Mouse (Mus musculus): ENCODE measurements at regions not wholly inside any gene's neighbourhood (a gene's known extent, or its start where the extent isn't known, plus 50 kb on each side); places are given as distances from the start of the nearest gene placed in this dataset.
A peak's percentile ranks its signal among the peaks of the same experiment; 100 is the strongest.

- Histone ChIP-seq H3K9me3 (ENCODE audit: control insufficient read depth, low read length) (no peaks in the 10 kb centered on the region), H3K4me2 (replicated peaks; ENCODE audit: low read depth) (no peak overlapping the region), H3K36me3 (ENCODE audit: control insufficient read depth, insufficient read depth, low read length) (no peaks in the 10 kb centered on the region), H3K4me3 (ENCODE audit: low read depth, low read length) (no peak overlapping the region), H3K27me3 (ENCODE audit: control insufficient read depth, insufficient read depth, low read length) (no peaks in the 10 kb centered on the region), H3K9ac (ENCODE audit: low read length) (no peak overlapping the region), H3K27ac (replicated peaks) (no peak overlapping the region), H3K4me1 (replicated peaks; ENCODE audit: control insufficient read depth, insufficient read depth) (no peaks in the 10 kb centered on the region)
- WGBS: 36% methylated on average over 3 of the region's 3 CpGs
- ATAC-seq (ENCODE audit: low FRiP score, low TSS enrichment): peak; percentile 84
- TF ChIP-seq CTCF (IDR thresholded peaks at IDR 0.05; ENCODE audit: low read depth) (no peak), EP300 (optimal IDR thresholded peaks at IDR 0.05) (no peak)
- no peak for DNase-seq (ENCODE audit: low spot score)
Measured at GRCm38 (mm10) chr14:99416169-99416568, 117.7 kb downstream of the Klf5 start.

GRCm38 (mm10) chr14:99418970-99419369 lies 120.5 kb downstream of the Klf5 start:
- H3K36me3 ChIP-seq (ENCODE audit: control insufficient read depth, insufficient read depth, low read length): no peaks in the 10 kb centered on the region
- 87% methylated on average over 5 of the region's 5 CpGs for WGBS
- H3K9ac ChIP-seq (ENCODE audit: low read length): no peak overlapping the region
- H3K9me3 ChIP-seq (ENCODE audit: control insufficient read depth, low read length): no peaks in the 10 kb centered on the region
- H3K4me3 ChIP-seq (ENCODE audit: low read depth, low read length): no peak overlapping the region
- H3K4me1 ChIP-seq (replicated peaks; ENCODE audit: control insufficient read depth, insufficient read depth): no peaks in the 10 kb centered on the region
- DNase-seq (ENCODE audit: low spot score) (no peak), ATAC-seq (ENCODE audit: low FRiP score, low TSS enrichment) (no peak)
- no peaks in the 10 kb centered on the region for H3K27me3 ChIP-seq (ENCODE audit: control insufficient read depth, insufficient read depth, low read length)
- TF ChIP-seq CTCF (IDR thresholded peaks at IDR 0.05; ENCODE audit: low read depth): no peak
- no peak for TF ChIP-seq EP300 (optimal IDR thresholded peaks at IDR 0.05)
- no peak overlapping the region for H3K4me2 ChIP-seq (replicated peaks; ENCODE audit: low read depth)
- no peak overlapping the region for H3K27ac ChIP-seq (replicated peaks)

GRCm38 (mm10) chr14:99423334-99423733 lies 124.8 kb downstream of the Klf5 start:
- H3K4me1 ChIP-seq (replicated peaks; ENCODE audit: control insufficient read depth, insufficient read depth): no peaks in the 10 kb centered on the region
- no peak overlapping the region for H3K4me3 ChIP-seq (ENCODE audit: low read depth, low read length)
- DNase-seq (ENCODE audit: low spot score) (no peak), ATAC-seq (ENCODE audit: low FRiP score, low TSS enrichment) (no peak)
- 58% methylated on average over 7 of the region's 7 CpGs for WGBS
- H3K36me3 ChIP-seq (ENCODE audit: control insufficient read depth, insufficient read depth, low read length): no peaks in the 10 kb centered on the region
- no peaks in the 10 kb centered on the region for H3K27me3 ChIP-seq (ENCODE audit: control insufficient read depth, insufficient read depth, low read length)
- no peaks in the 10 kb centered on the region for H3K9me3 ChIP-seq (ENCODE audit: control insufficient read depth, low read length)
- no peak overlapping the region for H3K9ac ChIP-seq (ENCODE audit: low read length)
- no peak overlapping the region for H3K4me2 ChIP-seq (replicated peaks; ENCODE audit: low read depth)
- H3K27ac ChIP-seq (replicated peaks): no peak overlapping the region
- no peak for TF ChIP-seq CTCF (IDR thresholded peaks at IDR 0.05; ENCODE audit: low read depth)
- TF ChIP-seq EP300 (optimal IDR thresholded peaks at IDR 0.05): no peak

- H3K4me3 ChIP-seq (ENCODE audit: low read depth, low read length): no peak overlapping the region
- H3K9ac ChIP-seq (ENCODE audit: low read length): no peak overlapping the region
- 94% methylated on average over 3 of the region's 3 CpGs for WGBS
- H3K27ac ChIP-seq (replicated peaks): no peak overlapping the region
- no peaks in the 10 kb centered on the region for H3K36me3 ChIP-seq (ENCODE audit: control insufficient read depth, insufficient read depth, low read length)
- no peaks in the 10 kb centered on the region for H3K4me1 ChIP-seq (replicated peaks; ENCODE audit: control insufficient read depth, insufficient read depth)
- TF ChIP-seq EP300 (optimal IDR thresholded peaks at IDR 0.05): no peak
- no peak for TF ChIP-seq CTCF (IDR thresholded peaks at IDR 0.05; ENCODE audit: low read depth)
- ATAC-seq (ENCODE audit: low FRiP score, low TSS enrichment) (no peak), DNase-seq (ENCODE audit: low spot score) (no peak)
- no peaks in the 10 kb centered on the region for H3K27me3 ChIP-seq (ENCODE audit: control insufficient read depth, insufficient read depth, low read length)
- no peak overlapping the region for H3K4me2 ChIP-seq (replicated peaks; ENCODE audit: low read depth)
- H3K9me3 ChIP-seq (ENCODE audit: control insufficient read depth, low read length): no peaks in the 10 kb centered on the region
Measured at GRCm38 (mm10) chr14:99427049-99427448, 128.6 kb downstream of the Klf5 start.

DNA sequence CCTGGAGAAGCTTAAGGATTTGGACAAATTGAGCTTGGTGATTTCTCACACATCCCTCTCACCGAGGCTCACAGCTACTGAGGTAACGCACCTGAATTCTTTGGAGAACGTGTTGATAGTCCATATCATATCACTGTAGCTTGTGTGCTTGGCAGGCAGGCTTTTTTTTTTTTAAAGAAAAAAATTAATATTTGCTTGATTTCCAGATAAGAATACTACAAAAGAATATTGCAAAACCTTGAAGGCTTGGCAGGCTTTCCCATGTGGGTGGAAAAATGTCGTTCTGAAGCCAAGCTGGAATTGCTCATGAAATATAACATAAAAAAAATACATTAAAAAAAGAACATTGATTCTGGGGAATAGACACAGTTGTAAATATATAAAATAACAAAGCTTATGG lies 131.8 kb downstream of the Klf5 start:
- peak overlapping the region; percentile 71; the same call in 1 of the 2 replicates for H3K27ac ChIP-seq (replicated peaks)
- H3K36me3 ChIP-seq (ENCODE audit: control insufficient read depth, insufficient read depth, low read length): no peaks in the 10 kb centered on the region
- no peaks in the 10 kb centered on the region for H3K9me3 ChIP-seq (ENCODE audit: control insufficient read depth, low read length)
- ATAC-seq (ENCODE audit: low FRiP score, low TSS enrichment) (peak; percentile 33; the same call in 1 of the 2 replicates), DNase-seq (ENCODE audit: low spot score) (peak; percentile 44)
- WGBS: 40% methylated on average over 4 of the region's 4 CpGs
- peak; percentile 79 for TF ChIP-seq EP300 (optimal IDR thresholded peaks at IDR 0.05)
- TF ChIP-seq CTCF (IDR thresholded peaks at IDR 0.05; ENCODE audit: low read depth): no peak
- H3K27me3 ChIP-seq (ENCODE audit: control insufficient read depth, insufficient read depth, low read length): no peaks in the 10 kb centered on the region
- no peak overlapping the region for H3K9ac ChIP-seq (ENCODE audit: low read length)
- H3K4me3 ChIP-seq (ENCODE audit: low read depth, low read length): no peak overlapping the region
- H3K4me1 ChIP-seq (replicated peaks; ENCODE audit: control insufficient read depth, insufficient read depth): no peaks in the 10 kb centered on the region
- no peak overlapping the region for H3K4me2 ChIP-seq (replicated peaks; ENCODE audit: low read depth)

- Histone ChIP-seq H3K4me2 (replicated peaks; ENCODE audit: low read depth) (no peak overlapping the region), H3K9me3 (ENCODE audit: control insufficient read depth, low read length) (no peaks in the 10 kb centered on the region), H3K4me1 (replicated peaks; ENCODE audit: control insufficient read depth, insufficient read depth) (no peaks in the 10 kb centered on the region), H3K27me3 (ENCODE audit: control insufficient read depth, insufficient read depth, low read length) (no peaks in the 10 kb centered on the region), H3K4me3 (ENCODE audit: low read depth, low read length) (no peak overlapping the region), H3K9ac (ENCODE audit: low read length) (no peak overlapping the region), H3K36me3 (ENCODE audit: control insufficient read depth, insufficient read depth, low read length) (no peaks in the 10 kb centered on the region), H3K27ac (replicated peaks) (peak overlapping the region; percentile 77)
- no peak for TF ChIP-seq EP300 (optimal IDR thresholded peaks at IDR 0.05)
- ATAC-seq (ENCODE audit: low FRiP score, low TSS enrichment) (peak; percentile 93), DNase-seq (ENCODE audit: low spot score) (peak; percentile 50)
- WGBS: 73% methylated on average over 7 of the region's 7 CpGs
Measured at GRCm38 (mm10) chr14:99431697-99432096, 133.2 kb downstream of the Klf5 start.
